27 mouse cellular contexts compared by ENCODE assay signal in genomic region chr10:89504952-89505591, GRCm38 (mm10). TPM values are rescaled to one million over a fixed set of nuclear protein-coding genes. Genes with fewer than 3 reads are reported as not detected.
DNase-seq lines count a peak whose midpoint lies in the region; ATAC-seq and TF ChIP-seq lines count a peak whose summit lies in the region.
"Had no signal": no experiment of that assay in that cellular context is flagged by ENCODE, and none has a peak within 500 bp of the region (broad histone marks: within the 10 kb centered on the region; RNA-seq: fewer than 3 reads in every experiment).

No protein-coding gene starts in this region.

- H3K27ac ChIP-seq in liver, postnatal 0 days (ENCODE audit: low read depth), result peak overlapping the region; percentile 25; the same call in 1 of the 2 replicates
- no peak overlapping the region for H3K27ac ChIP-seq in liver, embryonic 12.5 days
- peak overlapping the region; percentile 85 for H3K27ac ChIP-seq in intestine, postnatal 0 days (ENCODE audit: low read depth, low read length)
- H3K27ac ChIP-seq in stomach, embryonic 16.5 days (ENCODE audit: low read length), result peak overlapping the region; percentile 76
- no peak overlapping the region for H3K27ac ChIP-seq in hindbrain, embryonic 16.5 days (ENCODE audit: low read depth, low read length)
- H3K27ac ChIP-seq: embryonic facial prominence, embryonic 15.5 days; forebrain, embryonic 15.5 days; liver, embryonic 13.5 days; midbrain, embryonic 10.5 days had no signal

- H3K4me2 ChIP-seq in liver, postnatal 0 days (ENCODE audit: low read depth, low read length), result peak overlapping the region; percentile 59
- H3K4me2 ChIP-seq in liver, embryonic 12.5 days, result no peak overlapping the region
- peak overlapping the region; percentile 63 for H3K4me2 ChIP-seq in intestine, postnatal 0 days (replicated peaks; ENCODE audit: low read depth)
- H3K4me2 ChIP-seq in stomach, embryonic 16.5 days (ENCODE audit: low read depth, low read length), result no peak overlapping the region
- H3K4me2 ChIP-seq in hindbrain, embryonic 16.5 days (ENCODE audit: low read length), result no peak overlapping the region
- H3K4me2 ChIP-seq: embryonic facial prominence, embryonic 15.5 days; forebrain, embryonic 15.5 days; heart, embryonic 12.5 days; liver, embryonic 13.5 days had no signal

- 67% methylated on average over 10 of the region's 10 CpGs for WGBS in liver, postnatal 0 days (ENCODE audit: insufficient replicate concordance)
- WGBS in liver, embryonic 12.5 days (ENCODE audit: insufficient replicate concordance), result 74% methylated on average over 10 of the region's 10 CpGs
- 22% methylated on average over 10 of the region's 10 CpGs for WGBS in intestine, postnatal 0 days
- 52% methylated on average over 10 of the region's 10 CpGs for WGBS in stomach, embryonic 16.5 days
- WGBS in hindbrain, embryonic 16.5 days, result 85% methylated on average over 10 of the region's 10 CpGs

- ATAC-seq in liver, postnatal 0 days, result no peak
- ATAC-seq in liver, embryonic 12.5 days, result no peak
- peak; percentile 84 for ATAC-seq in intestine, postnatal 0 days
- peak; percentile 82 for ATAC-seq in stomach, embryonic 16.5 days (ENCODE audit: insufficient read depth, low FRiP score)
- ATAC-seq in hindbrain, embryonic 16.5 days, result no peak
- ATAC-seq: CD4-positive, CD25-positive, alpha-beta regulatory T cell, adult 4 months; forebrain, embryonic 15.5 days; lung, postnatal 0 days had no signal

- H3K27me3 ChIP-seq in liver, postnatal 0 days (ENCODE audit: insufficient read depth, low read length), result no peaks in the 10 kb centered on the region
- H3K27me3 ChIP-seq in liver, embryonic 12.5 days (replicated peaks), result no peaks in the 10 kb centered on the region
- no peaks in the 10 kb centered on the region for H3K27me3 ChIP-seq in intestine, postnatal 0 days (replicated peaks; ENCODE audit: control insufficient read depth, insufficient read depth, low read length)
- no peaks in the 10 kb centered on the region for H3K27me3 ChIP-seq in stomach, embryonic 16.5 days (ENCODE audit: control insufficient read depth, insufficient read depth, low read length)
- no peaks in the 10 kb centered on the region for H3K27me3 ChIP-seq in hindbrain, embryonic 16.5 days (replicated peaks; ENCODE audit: control insufficient read depth, insufficient read depth, low read length)
- H3K27me3 ChIP-seq: embryonic facial prominence, embryonic 15.5 days; forebrain, embryonic 15.5 days; heart, embryonic 12.5 days; liver, embryonic 13.5 days had no signal

- H3K4me3 ChIP-seq in liver, postnatal 0 days (ENCODE audit: low read depth, low read length), result peak overlapping the region; percentile 38; the same call in 1 of the 2 replicates
- no peak overlapping the region for H3K4me3 ChIP-seq in liver, embryonic 12.5 days
- H3K4me3 ChIP-seq in intestine, postnatal 0 days (ENCODE audit: low read depth, low read length), result peak overlapping the region; percentile 55
- 0 out of 2 replicates have a peak overlapping the region, but pooled peaks have one; percentile 10 for H3K4me3 ChIP-seq in stomach, embryonic 16.5 days (replicated peaks; ENCODE audit: low read length)
- H3K4me3 ChIP-seq in hindbrain, embryonic 16.5 days (ENCODE audit: low read length), result no peak overlapping the region
- H3K4me3 ChIP-seq: embryonic facial prominence, embryonic 15.5 days; forebrain, embryonic 15.5 days; heart, embryonic 12.5 days; liver, embryonic 13.5 days; midbrain, embryonic 10.5 days had no signal

- H3K9ac ChIP-seq in liver, postnatal 0 days (replicated peaks), result peak overlapping the region; percentile 33
- no peak overlapping the region for H3K9ac ChIP-seq in liver, embryonic 12.5 days
- H3K9ac ChIP-seq in intestine, postnatal 0 days (ENCODE audit: low read depth, low read length), result peak overlapping the region; percentile 41
- no peak overlapping the region for H3K9ac ChIP-seq in stomach, embryonic 16.5 days (ENCODE audit: low read length)
- H3K9ac ChIP-seq in hindbrain, embryonic 16.5 days (ENCODE audit: low read depth, low read length), result no peak overlapping the region
- H3K9ac ChIP-seq: embryonic facial prominence, embryonic 15.5 days; forebrain, embryonic 15.5 days; heart, embryonic 12.5 days; liver, embryonic 13.5 days had no signal

- no peaks in the 10 kb centered on the region; the same call in 1 of the 2 replicates for H3K36me3 ChIP-seq in liver, postnatal 0 days (replicated peaks; ENCODE audit: insufficient read depth, low read length)
- H3K36me3 ChIP-seq in liver, embryonic 12.5 days, result no peaks in the 10 kb centered on the region
- H3K36me3 ChIP-seq in intestine, postnatal 0 days (ENCODE audit: control insufficient read depth, insufficient read depth), result no peaks in the 10 kb centered on the region
- no peaks in the 10 kb centered on the region for H3K36me3 ChIP-seq in stomach, embryonic 16.5 days (ENCODE audit: control insufficient read depth, insufficient read depth, low read length)
- H3K36me3 ChIP-seq in hindbrain, embryonic 16.5 days (ENCODE audit: control insufficient read depth, insufficient read depth, low read length), result no peaks in the 10 kb centered on the region
- H3K36me3 ChIP-seq: embryonic facial prominence, embryonic 15.5 days; forebrain, embryonic 15.5 days; heart, embryonic 12.5 days; liver, embryonic 13.5 days; midbrain, embryonic 10.5 days had no signal

- no peak for TF ChIP-seq CTCF in liver, postnatal 0 days (IDR thresholded peaks at IDR 0.05; ENCODE audit: low read depth)
- TF ChIP-seq CTCF in intestine, postnatal 0 days (IDR thresholded peaks at IDR 0.05; ENCODE audit: low read depth), result no peak

- H3K4me1 ChIP-seq in liver, postnatal 0 days (ENCODE audit: insufficient read depth), result no peaks in the 10 kb centered on the region; the same call in 1 of the 2 replicates
- peaks cover 9% of the 10 kb centered on the region for H3K4me1 ChIP-seq in liver, embryonic 12.5 days
- no peaks in the 10 kb centered on the region for H3K4me1 ChIP-seq in intestine, postnatal 0 days (replicated peaks; ENCODE audit: control insufficient read depth, insufficient read depth, low read length)
- H3K4me1 ChIP-seq in stomach, embryonic 16.5 days (ENCODE audit: control insufficient read depth, insufficient read depth, low read length), result peaks cover 4% of the 10 kb centered on the region; the same call in 1 of the 2 replicates
- no peaks in the 10 kb centered on the region for H3K4me1 ChIP-seq in hindbrain, embryonic 16.5 days (ENCODE audit: control insufficient read depth, insufficient read depth, low read depth, low read length)
- H3K4me1 ChIP-seq: embryonic facial prominence, embryonic 15.5 days; forebrain, embryonic 15.5 days; midbrain, embryonic 10.5 days had no signal

- H3K9me3 ChIP-seq in liver, postnatal 0 days (ENCODE audit: low read length), result no peaks in the 10 kb centered on the region
- H3K9me3 ChIP-seq in liver, embryonic 12.5 days (replicated peaks), result no peaks in the 10 kb centered on the region
- no peaks in the 10 kb centered on the region for H3K9me3 ChIP-seq in intestine, postnatal 0 days (ENCODE audit: control insufficient read depth)
- H3K9me3 ChIP-seq in stomach, embryonic 16.5 days (replicated peaks; ENCODE audit: control insufficient read depth, low read length), result no peaks in the 10 kb centered on the region
- no peaks in the 10 kb centered on the region for H3K9me3 ChIP-seq in hindbrain, embryonic 16.5 days (ENCODE audit: control insufficient read depth, low read length)
- H3K9me3 ChIP-seq: embryonic facial prominence, embryonic 15.5 days; forebrain, embryonic 15.5 days; liver, embryonic 13.5 days; midbrain, embryonic 10.5 days had no signal

- no peak for TF ChIP-seq EP300 in liver, postnatal 0 days (IDR thresholded peaks at IDR 0.05; ENCODE audit: low read depth)

- peak; percentile 27 for DNase-seq in kidney, adult 11 months
- no peak for DNase-seq in kidney, postnatal 10 days
- DNase-seq in liver, postnatal 0 days, result no peak
- no peak for DNase-seq in thymus, postnatal 36 days
- DNase-seq: adrenal gland, postnatal 36 days; cerebellum, adult 9-11 months; gastrocnemius, postnatal 10 days; heart, adult 18-20 months; heart, postnatal 10 days; liver, embryonic 13.5 days; right cerebral cortex, adult 18-20 months; right cerebral cortex, postnatal 4 days; thymus, postnatal 25 days had no signal

RNA-seq across cellular contexts. Expression of gene Nr1h4, which starts 28.3 kb away (rescaled TPM):
- polyA plus RNA-seq in liver, postnatal 0 days (2015; fragmentation: Nextera tagmentation; extraction: Ambion mirVana), result 35.9 and 43.5 TPM in 2 replicates
- 2.2 and 2.8 TPM in 2 replicates for polyA plus RNA-seq in liver, embryonic 12.5 days (2016; fragmentation: Nextera tagmentation; extraction: Ambion mirVana)
- 117 and 139 TPM in 2 replicates for polyA plus RNA-seq in intestine, postnatal 0 days (2015; fragmentation: Nextera tagmentation; extraction: Ambion mirVana)
- 8.2 and 8.6 TPM in 2 replicates for polyA plus RNA-seq in stomach, embryonic 16.5 days (2015; fragmentation: Nextera tagmentation; extraction: Ambion mirVana)
- polyA plus RNA-seq in hindbrain, embryonic 16.5 days (2015; fragmentation: Nextera tagmentation; extraction: Ambion mirVana), result 0.15 TPM in 1 of 2 replicates, not detected in the other
- polyA plus RNA-seq: CD4-positive, CD25-positive, alpha-beta regulatory T cell, adult 4 months; embryonic facial prominence, embryonic 15.5 days; hindbrain, embryonic 11.5 days; limb, embryonic 11.5 days; midbrain, postnatal 0 days; neural tube, embryonic 14.5 days had no signal

Comparison
In these comparisons a context has a peak if more than half of its experiments do, and no peak if none do; other contexts are left out.
1. H3K27ac ChIP-seq: peak in liver, postnatal 0 days (single experiment), intestine, postnatal 0 days (single experiment) and stomach, embryonic 16.5 days (single experiment); none in liver, embryonic 12.5 days (single experiment) and hindbrain, embryonic 16.5 days (single experiment).
2. H3K4me2 ChIP-seq: peak in liver, postnatal 0 days (single experiment) and intestine, postnatal 0 days (single experiment); none in liver, embryonic 12.5 days (single experiment), stomach, embryonic 16.5 days (single experiment) and hindbrain, embryonic 16.5 days (single experiment).
3. H3K4me3 ChIP-seq: peak in liver, postnatal 0 days (single experiment), intestine, postnatal 0 days (single experiment) and stomach, embryonic 16.5 days (single experiment); none in liver, embryonic 12.5 days (single experiment) and hindbrain, embryonic 16.5 days (single experiment).
4. H3K9ac ChIP-seq: peak in liver, postnatal 0 days (single experiment) and intestine, postnatal 0 days (single experiment); none in liver, embryonic 12.5 days (single experiment), stomach, embryonic 16.5 days (single experiment) and hindbrain, embryonic 16.5 days (single experiment).
5. ATAC-seq: peak in intestine, postnatal 0 days (single experiment) and stomach, embryonic 16.5 days (single experiment); none in liver, postnatal 0 days (single experiment), liver, embryonic 12.5 days (single experiment) and hindbrain, embryonic 16.5 days (single experiment).